Mouse (Mus musculus): Measurements from ENCODE around the gene Bckdha.

Gene Bckdha

GRCm38 (mm10) chr7:25685926-25686470, 27.2 kb upstream of the Bckdha start:
- Histone ChIP-seq H3K4me3 (replicated peaks; ENCODE audit: low read length) (peak overlapping the region; percentile 83), H3K27me3 (ENCODE audit: insufficient read depth, low read length) (peaks cover 61% of the 10 kb centered on the region), H3K4me1 (replicated peaks; ENCODE audit: low read depth, low read length) (peaks cover 79% of the 10 kb centered on the region), H3K36me3 (ENCODE audit: insufficient read depth, low read length) (peaks cover 5% of the 10 kb centered on the region; the same call in 1 of the 2 replicates), H3K9me3 (ENCODE audit: low read length) (no peaks in the 10 kb centered on the region)
- TF ChIP-seq NANOG (IDR thresholded peaks at IDR 0.05; ENCODE audit: borderline replicate concordance, low read length) (no peak), CTCF (conservative IDR thresholded peaks at IDR 0.05; ENCODE audit: low read length) (no peak)

- peaks cover 49% of the 10 kb centered on the region for H3K27me3 ChIP-seq (ENCODE audit: insufficient read depth, low read length)
- H3K4me3 ChIP-seq (replicated peaks; ENCODE audit: low read length), result no peak overlapping the region
- no peaks in the 10 kb centered on the region for H3K9me3 ChIP-seq (ENCODE audit: low read length)
- H3K4me1 ChIP-seq (replicated peaks; ENCODE audit: low read depth, low read length), result peaks cover 78% of the 10 kb centered on the region
- peaks cover 5% of the 10 kb centered on the region; the same call in 1 of the 2 replicates for H3K36me3 ChIP-seq (ENCODE audit: insufficient read depth, low read length)
- TF ChIP-seq POU5F1 (IDR thresholded peaks at IDR 0.05; ENCODE audit: borderline replicate concordance, low read length) (no peak), CTCF (conservative IDR thresholded peaks at IDR 0.05; ENCODE audit: low read length) (no peak), NANOG (IDR thresholded peaks at IDR 0.05; ENCODE audit: borderline replicate concordance, low read length) (no peak)
Measured at GRCm38 (mm10) chr7:25684659-25685058, 25.9 kb upstream of the Bckdha start.

GRCm38 (mm10) chr7:25683474-25684180, 24.8 kb upstream of the Bckdha start:
- Histone ChIP-seq H3K4me3 (replicated peaks; ENCODE audit: low read length) (no peak overlapping the region), H3K9me3 (ENCODE audit: low read length) (no peaks in the 10 kb centered on the region), H3K4me1 (replicated peaks; ENCODE audit: low read depth, low read length) (peaks cover 68% of the 10 kb centered on the region), H3K27me3 (ENCODE audit: insufficient read depth, low read length) (peaks cover 46% of the 10 kb centered on the region), H3K36me3 (ENCODE audit: insufficient read depth, low read length) (peaks cover 5% of the 10 kb centered on the region; the same call in 1 of the 2 replicates)
- TF ChIP-seq POU5F1 (IDR thresholded peaks at IDR 0.05; ENCODE audit: borderline replicate concordance, low read length), result no peak
- no peak for TF ChIP-seq CTCF (conservative IDR thresholded peaks at IDR 0.05; ENCODE audit: low read length)
- no peak for TF ChIP-seq NANOG (IDR thresholded peaks at IDR 0.05; ENCODE audit: borderline replicate concordance, low read length)

GRCm38 (mm10) chr7:25681341-25682231, 22.8 kb upstream of the Bckdha start:
- TF ChIP-seq POU5F1 (IDR thresholded peaks at IDR 0.05; ENCODE audit: borderline replicate concordance, low read length) (no peak), CTCF (conservative IDR thresholded peaks at IDR 0.05; ENCODE audit: low read length) (no peak), NANOG (IDR thresholded peaks at IDR 0.05; ENCODE audit: borderline replicate concordance, low read length) (no peak)
- Histone ChIP-seq H3K36me3 (ENCODE audit: insufficient read depth, low read length) (peaks cover 5% of the 10 kb centered on the region; the same call in 1 of the 2 replicates), H3K9me3 (ENCODE audit: low read length) (no peaks in the 10 kb centered on the region), H3K4me1 (replicated peaks; ENCODE audit: low read depth, low read length) (peaks cover 62% of the 10 kb centered on the region), H3K27me3 (ENCODE audit: insufficient read depth, low read length) (peaks cover 31% of the 10 kb centered on the region), H3K4me3 (replicated peaks; ENCODE audit: low read length) (no peak overlapping the region)

- peak within 1 kb of the TSS; percentile 95 for H3K4me3 ChIP-seq (replicated peaks; ENCODE audit: low read length)
- TF ChIP-seq POU5F1 (IDR thresholded peaks at IDR 0.05; ENCODE audit: borderline replicate concordance, low read length), result no peak
- TF ChIP-seq NANOG (IDR thresholded peaks at IDR 0.05; ENCODE audit: borderline replicate concordance, low read length), result no peak
- TF ChIP-seq CTCF (conservative IDR thresholded peaks at IDR 0.05; ENCODE audit: low read length), result no peak
- peaks cover 57% of the 10 kb centered on the region for H3K4me1 ChIP-seq (replicated peaks; ENCODE audit: low read depth, low read length)
- no peaks in the 10 kb centered on the region for H3K9me3 ChIP-seq (ENCODE audit: low read length)
- H3K36me3 ChIP-seq (ENCODE audit: insufficient read depth, low read length), result peaks cover 5% of the 10 kb centered on the region; the same call in 1 of the 2 replicates
- H3K27me3 ChIP-seq (ENCODE audit: insufficient read depth, low read length), result peaks cover 29% of the 10 kb centered on the region
Measured at GRCm38 (mm10) chr7:25680514-25681258, 21.9 kb upstream of the Bckdha start, which contains the start of gene B9d2. Gene B9d2 (plus strand): TSS chr7:25680780.

GRCm38 (mm10) chr7:25679971-25680370, 21.2 kb upstream of the Bckdha start:
- Histone ChIP-seq H3K4me3 (replicated peaks; ENCODE audit: low read length) (peak overlapping the region; percentile 95), H3K9me3 (ENCODE audit: low read length) (no peaks in the 10 kb centered on the region), H3K27me3 (ENCODE audit: insufficient read depth, low read length) (peaks cover 30% of the 10 kb centered on the region), H3K36me3 (ENCODE audit: insufficient read depth, low read length) (peaks cover 4% of the 10 kb centered on the region; the same call in 1 of the 2 replicates), H3K4me1 (replicated peaks; ENCODE audit: low read depth, low read length) (peaks cover 60% of the 10 kb centered on the region)
- TF ChIP-seq CTCF (conservative IDR thresholded peaks at IDR 0.05; ENCODE audit: low read length), result no peak
- TF ChIP-seq NANOG (IDR thresholded peaks at IDR 0.05; ENCODE audit: borderline replicate concordance, low read length), result no peak
- no peak for TF ChIP-seq POU5F1 (IDR thresholded peaks at IDR 0.05; ENCODE audit: borderline replicate concordance, low read length)

- Histone ChIP-seq H3K4me1 (replicated peaks; ENCODE audit: low read depth, low read length) (peaks cover 48% of the 10 kb centered on the region), H3K4me3 (replicated peaks; ENCODE audit: low read length) (no peak overlapping the region), H3K36me3 (ENCODE audit: insufficient read depth, low read length) (peaks cover 6% of the 10 kb centered on the region), H3K27me3 (ENCODE audit: insufficient read depth, low read length) (peaks cover 46% of the 10 kb centered on the region), H3K9me3 (ENCODE audit: low read length) (no peaks in the 10 kb centered on the region)
- TF ChIP-seq NANOG (IDR thresholded peaks at IDR 0.05; ENCODE audit: borderline replicate concordance, low read length) (no peak), POU5F1 (IDR thresholded peaks at IDR 0.05; ENCODE audit: borderline replicate concordance, low read length) (no peak), CTCF (conservative IDR thresholded peaks at IDR 0.05; ENCODE audit: low read length) (no peak)
Measured at GRCm38 (mm10) chr7:25677013-25677412, 18.2 kb upstream of the Bckdha start.

All from E14TG2a.4 (cell line).